Mouse (Mus musculus) hindbrain, embryonic 11.5 days (tissue): Measurements from ENCODE around the gene Klhl40. TPM values are rescaled to one million over a fixed set of nuclear protein-coding genes. Genes with fewer than 3 reads are reported as not detected.

Experiments used
- ATAC-seq: fragments of 200-750 bp; cut with Nextera tagmentation; 2 replicates; pipeline ENCODE4 v1.8.0; 2017; ENCODE audit warnings: mild to moderate bottlenecking, moderate TSS enrichment, moderate library complexity; ENCODE audit not compliant: low FRiP score
- DNase-seq: peaks from one replicate; pipeline ENCODE4 v3.0.0-alpha.2; 2015; ENCODE audit warnings: low spot score
- H3K27ac ChIP-seq: fragments of 300-500 bp; sonication (generic); 2 replicates; pipeline ENCODE4 v1.5.1; 2014; ENCODE audit warnings: mild to moderate bottlenecking, low read depth, low read length
- H3K27me3 ChIP-seq: fragments of 300-500 bp; sonication (generic); 2 replicates; pipeline ENCODE4 v1.6.1; 2014; ENCODE audit warnings: mild to moderate bottlenecking, low read length, moderate library complexity, mixed read lengths; ENCODE audit not compliant: control insufficient read depth, insufficient read depth
- H3K36me3 ChIP-seq: fragments of 300-500 bp; sonication (generic); 2 replicates; pipeline ENCODE4 v1.6.1; 2014; ENCODE audit warnings: mild to moderate bottlenecking, low read length, moderate library complexity, mixed read lengths; ENCODE audit not compliant: control insufficient read depth, insufficient read depth
- H3K4me1 ChIP-seq: fragments of 300-500 bp; sonication (generic); replicated peaks from 2 replicates; pipeline ENCODE4 v1.6.1; 2014; ENCODE audit warnings: low read length, mixed read lengths; ENCODE audit not compliant: control insufficient read depth, insufficient read depth
- H3K4me2 ChIP-seq: fragments of 300-500 bp; sonication (generic); replicated peaks from 2 replicates; pipeline ENCODE4 v1.6.1; 2014; ENCODE audit warnings: mild to moderate bottlenecking, low read depth, low read length
- H3K4me3 ChIP-seq: fragments of 300-500 bp; sonication (generic); 2 replicates; pipeline ENCODE4 v1.5.1; 2014; ENCODE audit warnings: low read depth, low read length
- H3K9ac ChIP-seq: fragments of 300-500 bp; sonication (generic); 2 replicates; pipeline ENCODE4 v1.6.1; 2014; ENCODE audit warnings: low read depth, low read length
- H3K9me3 ChIP-seq: fragments of 300-500 bp; sonication (generic); 2 replicates; pipeline ENCODE4 v1.6.1; 2016; ENCODE audit warnings: low read length; ENCODE audit not compliant: control insufficient read depth
- WGBS: fragments of 180-500 bp; shearing (Covaris S2); extraction: QIAGEN DNeasy Blood & Tissue Kit; methylation state at CpG from one replicate; pipeline ENCODE4 v1.1.7; 2014; 5-methylcytosine and 5-hydroxymethylcytosine counted together
- polyA plus RNA-seq: library from polyadenylated mRNA; unstranded; fragments of >200 nt; fragmentation: Nextera tagmentation; extraction: Ambion mirVana; gene quantifications from 2 replicates; pipeline ENCODE4 v1.2.1, GENCODE M21; 2014

Gene Klhl40
- 0.57 and 0.78 TPM in 2 replicates for polyA plus RNA-seq

DNA sequence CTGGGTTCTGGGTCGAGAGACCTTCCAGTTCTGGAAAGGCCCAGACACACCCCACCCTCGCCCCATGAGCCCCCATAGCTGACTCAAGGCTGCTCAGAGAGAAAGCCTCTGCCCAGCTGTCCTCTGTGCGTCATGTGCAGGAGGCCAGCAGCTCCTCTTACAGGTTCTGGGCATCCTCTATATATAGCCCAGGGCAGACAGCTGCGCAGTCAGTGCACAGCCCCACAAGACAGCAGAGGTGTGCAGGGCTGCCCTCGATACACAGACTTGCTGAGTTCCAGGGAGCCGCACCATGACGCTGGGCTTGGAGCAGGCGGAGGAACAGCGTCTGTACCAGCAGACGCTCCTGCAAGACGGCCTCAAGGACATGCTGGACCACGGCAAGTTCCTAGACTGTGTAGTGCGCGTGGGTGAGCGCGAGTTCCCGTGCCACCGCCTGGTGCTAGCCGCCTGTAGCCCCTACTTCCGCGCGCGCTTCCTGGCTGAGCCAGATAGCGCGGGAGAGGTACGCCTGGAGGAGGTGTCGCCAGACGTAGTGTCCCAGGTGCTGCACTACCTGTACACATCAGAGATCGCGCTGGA is at the start of gene Klhl40:
Gene Klhl40 (plus strand): TSS at position 124 of the 582 bp plus-strand sequence.
- 21% methylated on average over 30 of the region's 30 CpGs for WGBS
- no peaks in the 10 kb centered on the region for H3K36me3 ChIP-seq
- peaks cover 33% of the 10 kb centered on the region for H3K27me3 ChIP-seq
- no peaks in the 10 kb centered on the region; the same call in 1 of the 2 replicates for H3K4me1 ChIP-seq
- ATAC-seq (no peak; the same call in 1 of the 2 replicates), DNase-seq (no peak)
- no peak within 1 kb of the TSS for H3K9ac ChIP-seq
- no peak within 1 kb of the TSS for H3K27ac ChIP-seq
- no peaks in the 10 kb centered on the region for H3K9me3 ChIP-seq
- H3K4me3 ChIP-seq: peak within 1 kb of the TSS; percentile 26
- H3K4me2 ChIP-seq: peak within 1 kb of the TSS; percentile 57

GRCm38 (mm10) chr9:121740490-121740889 is 36.9 kb upstream of the Klhl40 start:
- peaks cover 4% of the 10 kb centered on the region; the same call in 1 of the 2 replicates for H3K36me3 ChIP-seq

DNA sequence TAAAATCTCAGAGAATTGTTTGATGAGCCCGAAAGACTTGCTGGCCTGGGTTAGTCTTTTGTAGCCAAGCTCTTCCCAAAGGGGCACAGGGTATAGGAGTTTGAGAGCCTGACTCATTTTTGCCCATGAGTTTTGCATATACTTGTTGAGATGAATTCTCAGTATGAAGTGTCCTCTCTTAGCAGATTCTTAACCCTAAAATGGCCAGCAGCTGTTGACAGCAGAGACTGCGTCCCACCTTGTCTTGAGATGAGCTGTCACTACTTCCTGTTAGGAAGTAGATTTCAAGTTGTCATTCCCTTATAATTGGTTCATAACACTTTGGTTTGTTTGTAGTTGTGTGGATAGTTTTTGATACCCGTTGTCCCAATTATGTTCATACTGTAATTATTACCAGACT is 36.2 kb upstream of the Klhl40 start:
- ATAC-seq (no peak), DNase-seq (no peak)
- 95% methylated on average over 3 of the region's 3 CpGs for WGBS
- Histone ChIP-seq H3K9me3 (no peaks in the 10 kb centered on the region), H3K4me1 (no peaks in the 10 kb centered on the region), H3K9ac (no peak overlapping the region), H3K27ac (no peak overlapping the region), H3K4me3 (no peak overlapping the region), H3K4me2 (no peak overlapping the region), H3K36me3 (peaks cover 4% of the 10 kb centered on the region; the same call in 1 of the 2 replicates), H3K27me3 (no peaks in the 10 kb centered on the region)

More at GRCm38 (mm10) chr9:121740490-121740889, 36.9 kb upstream of the Klhl40 start:
- no peak overlapping the region for H3K4me2 ChIP-seq
- DNase-seq (no peak), ATAC-seq (no peak)
- H3K4me3 ChIP-seq: no peak overlapping the region
- no peaks in the 10 kb centered on the region for H3K9me3 ChIP-seq
- no peaks in the 10 kb centered on the region for H3K4me1 ChIP-seq
- no peak overlapping the region for H3K9ac ChIP-seq
- no peaks in the 10 kb centered on the region for H3K27me3 ChIP-seq
- 86% methylated on average over 6 of the region's 6 CpGs for WGBS
- H3K27ac ChIP-seq: no peak overlapping the region

- DNase-seq: no peak
- Histone ChIP-seq H3K4me3 (no peak overlapping the region), H3K27ac (no peak overlapping the region), H3K9ac (no peak overlapping the region), H3K36me3 (peaks cover 18% of the 10 kb centered on the region), H3K9me3 (no peaks in the 10 kb centered on the region), H3K4me2 (no peak overlapping the region), H3K4me1 (no peaks in the 10 kb centered on the region), H3K27me3 (no peaks in the 10 kb centered on the region)
- WGBS: 91% methylated on average over 8 of the region's 8 CpGs
- ATAC-seq: no peak
Measured at GRCm38 (mm10) chr9:121744051-121744450, 33.4 kb upstream of the Klhl40 start.

DNA sequence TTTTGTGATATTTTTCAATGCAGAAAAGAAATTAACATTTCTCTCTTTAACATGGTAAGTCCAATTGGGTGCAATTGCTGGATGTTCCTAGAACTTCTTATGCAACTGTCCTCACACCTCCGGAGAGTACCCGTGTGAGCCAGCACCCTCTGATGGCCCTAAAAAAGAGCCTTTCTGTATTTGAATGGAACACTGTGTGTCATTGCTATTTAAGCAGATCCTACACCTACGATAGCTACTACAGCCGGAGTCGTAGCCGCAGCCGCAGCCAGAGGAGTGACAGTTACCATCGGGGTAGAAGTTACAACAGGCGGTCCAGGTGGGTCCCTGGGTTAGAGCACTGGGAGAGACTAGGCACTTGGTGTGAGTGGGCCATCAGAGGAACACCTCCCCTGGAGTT is 24.6 kb upstream of the Klhl40 start:
- no peak for DNase-seq
- no peak overlapping the region for H3K4me2 ChIP-seq
- ATAC-seq: no peak
- H3K4me1 ChIP-seq: no peaks in the 10 kb centered on the region
- H3K27me3 ChIP-seq: no peaks in the 10 kb centered on the region
- H3K9me3 ChIP-seq: no peaks in the 10 kb centered on the region
- peaks cover 26% of the 10 kb centered on the region for H3K36me3 ChIP-seq
- no peak overlapping the region for H3K9ac ChIP-seq
- 95% methylated on average over 9 of the region's 9 CpGs for WGBS
- H3K27ac ChIP-seq: no peak overlapping the region
- H3K4me3 ChIP-seq: no peak overlapping the region

DNA sequence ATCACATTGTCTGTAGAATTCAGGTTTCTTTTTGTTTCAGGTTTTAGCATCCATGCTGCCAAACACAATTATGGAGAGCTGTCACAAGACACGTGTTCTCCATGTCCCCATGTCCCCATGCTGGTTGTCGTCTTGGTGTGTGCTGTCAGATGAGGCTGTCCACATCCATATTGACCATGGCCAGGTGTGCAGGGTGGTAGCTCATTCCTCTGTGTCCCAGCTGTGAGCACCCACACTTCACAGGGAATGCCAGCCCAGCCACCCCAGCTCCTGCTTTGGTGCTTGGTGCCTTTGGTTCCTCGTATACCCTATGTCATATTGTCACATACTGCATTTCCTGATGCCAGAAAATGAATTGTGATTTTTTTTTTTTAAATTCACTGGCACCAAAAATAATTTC is 22.8 kb upstream of the Klhl40 start:
- H3K27me3 ChIP-seq: no peaks in the 10 kb centered on the region
- no peak for DNase-seq
- no peak overlapping the region for H3K9ac ChIP-seq
- no peak overlapping the region for H3K4me3 ChIP-seq
- 97% methylated on average over 3 of the region's 3 CpGs for WGBS
- no peak overlapping the region for H3K27ac ChIP-seq
- no peak overlapping the region for H3K4me2 ChIP-seq
- ATAC-seq: no peak
- no peaks in the 10 kb centered on the region for H3K9me3 ChIP-seq
- H3K4me1 ChIP-seq: peaks cover 6% of the 10 kb centered on the region; the same call in 1 of the 2 replicates
- H3K36me3 ChIP-seq: peaks cover 21% of the 10 kb centered on the region

DNA sequence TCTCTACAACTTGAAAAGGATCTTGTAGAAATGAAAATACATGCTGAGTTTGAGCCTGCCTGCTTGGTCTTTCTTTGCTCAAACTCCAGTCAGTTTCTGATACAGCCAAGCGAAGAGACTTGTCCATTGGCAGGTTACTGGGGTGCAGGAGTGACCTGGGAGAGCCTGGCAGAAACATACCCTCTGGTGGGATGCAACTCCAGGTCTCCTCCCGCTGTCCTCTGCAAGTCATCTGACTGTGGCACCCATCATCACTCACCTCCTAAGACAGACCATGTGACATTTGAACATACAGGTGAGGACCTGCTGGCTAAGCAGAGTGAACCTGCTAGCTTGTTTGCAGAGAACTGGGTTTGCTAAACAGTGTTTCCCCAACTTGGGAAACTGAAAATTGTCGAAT is 20.6 kb upstream of the Klhl40 start:
- whole genome bisulfite sequencing: 88% methylated on average over 3 of the region's 3 CpGs
- H3K9me3 ChIP-seq: no peaks in the 10 kb centered on the region
- DNase-seq: no peak
- 0 out of 2 replicates have a peak, but pooled peaks cover 7% of the 10 kb centered on the region for H3K36me3 ChIP-seq
- H3K4me2 ChIP-seq: no peak overlapping the region
- no peaks in the 10 kb centered on the region for H3K27me3 ChIP-seq
- H3K9ac ChIP-seq: no peak overlapping the region
- no peak overlapping the region for H3K27ac ChIP-seq
- H3K4me1 ChIP-seq: peaks cover 16% of the 10 kb centered on the region
- no peak overlapping the region for H3K4me3 ChIP-seq
- ATAC-seq: no peak

- peaks cover 16% of the 10 kb centered on the region for H3K4me1 ChIP-seq
- H3K4me3 ChIP-seq: no peak overlapping the region
- WGBS: 68% methylated on average over 3 of the region's 3 CpGs
- H3K27ac ChIP-seq: 0 out of 2 replicates have a peak overlapping the region, but pooled peaks have one; percentile 24
- no peaks in the 10 kb centered on the region for H3K27me3 ChIP-seq
- no peak overlapping the region for H3K9ac ChIP-seq
- H3K9me3 ChIP-seq: no peaks in the 10 kb centered on the region
- ATAC-seq: no peak
- peak; percentile 22 for DNase-seq
- H3K4me2 ChIP-seq: no peak overlapping the region
- peaks cover 2% of the 10 kb centered on the region; the same call in 1 of the 2 replicates for H3K36me3 ChIP-seq
Measured at GRCm38 (mm10) chr9:121757432-121757831, 20.0 kb upstream of the Klhl40 start.
